Mouse (Mus musculus) kidney, postnatal 10 days (tissue): ENCODE data around the gene Olfr11.

Source experiments
- DNase-seq: peaks from one replicate; pipeline ENCODE4 v3.0.0; 2021; ENCODE audit warnings: mixed read lengths

The Olfr11 gene

DNA sequence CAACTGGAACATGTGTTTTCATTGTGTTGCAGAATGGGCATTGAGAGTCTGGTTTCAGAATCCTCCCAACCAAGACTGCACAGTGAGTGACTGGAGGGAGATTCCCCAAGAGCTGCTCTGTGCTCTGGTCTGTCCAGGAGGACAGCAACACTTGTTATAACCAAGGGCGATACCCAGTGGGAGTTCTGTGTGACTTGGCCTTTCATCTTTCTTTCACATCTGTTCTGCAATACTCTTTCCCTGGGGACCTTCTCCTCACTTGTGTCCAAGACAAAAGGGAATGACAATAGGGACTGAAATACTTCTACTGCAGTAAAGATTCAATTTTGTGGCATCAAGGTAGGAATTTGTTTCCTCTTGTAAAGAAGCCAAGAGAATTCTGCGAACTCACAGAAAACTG lies at the start of gene Olfr11:
TSS of gene Olfr11 (minus strand) at position 101 of the 400 bp plus-strand sequence.
- DNase-seq: no peak

DNA sequence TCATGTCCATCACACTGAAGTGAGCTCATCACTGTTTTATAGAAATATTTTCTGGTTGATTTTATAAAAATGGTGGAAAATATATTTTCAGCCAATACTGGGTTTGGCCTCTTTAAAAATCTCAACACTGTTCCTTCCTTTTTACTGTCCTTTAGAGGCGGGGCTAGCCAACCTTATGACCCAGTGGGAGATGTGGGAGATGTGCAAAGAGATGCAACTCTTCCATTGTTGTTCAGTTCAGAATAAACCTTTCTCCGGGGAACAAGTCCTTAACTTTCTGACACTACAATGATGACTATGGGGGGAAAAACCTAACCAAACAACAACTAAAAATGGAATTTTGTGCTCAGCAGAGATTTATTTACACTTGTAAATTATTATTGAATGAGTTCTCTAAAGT lies 35.0 kb upstream of the Olfr11 start, which contains the start of gene Olfr1360:
TSS of gene Olfr1360 (minus strand) at position 101 of the 400 bp plus-strand sequence.
- no peak for DNase-seq

DNA sequence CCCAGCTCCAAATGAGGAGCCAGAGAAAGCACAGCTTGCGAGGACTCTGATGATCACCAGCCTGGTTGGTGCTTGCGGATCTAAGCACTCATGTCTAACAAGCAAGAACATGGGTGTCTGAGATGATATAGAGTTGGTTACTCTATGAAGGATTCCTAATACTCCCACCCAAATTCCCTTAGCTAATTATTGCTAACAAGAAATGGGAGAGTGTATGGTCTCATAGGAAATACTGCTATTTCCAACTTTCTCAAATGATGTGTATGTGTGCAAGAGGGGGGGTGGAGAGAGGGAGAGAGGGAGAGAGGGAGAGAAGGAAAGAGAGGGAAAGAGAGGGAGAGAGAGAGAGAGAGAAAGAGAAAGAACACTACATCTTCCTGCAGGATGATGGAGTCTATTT lies 21.0 kb upstream of the Olfr11 start, which contains the start of gene Olfr1361:
TSS of gene Olfr1361 (minus strand) at position 101 of the 400 bp plus-strand sequence.
- no peak for DNase-seq

DNA sequence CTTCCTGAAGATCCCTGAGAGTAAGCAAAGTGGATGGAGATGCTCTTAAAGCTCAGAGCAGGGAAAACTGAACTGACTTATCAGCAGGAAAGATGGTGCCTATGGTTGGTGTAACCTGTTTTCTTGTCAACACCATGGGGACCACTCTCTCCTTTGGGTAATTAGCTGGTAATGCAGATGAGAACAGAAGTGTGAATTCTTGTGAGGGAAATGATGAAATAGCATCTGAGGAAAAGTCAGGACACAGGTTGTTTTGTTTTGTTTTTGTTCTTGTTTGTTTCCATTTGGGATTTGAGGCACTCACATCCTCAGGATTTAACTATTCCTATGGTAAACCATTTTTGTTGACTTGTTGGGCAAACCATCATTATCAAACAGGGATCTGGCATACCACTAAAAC lies 28.4 kb downstream of the Olfr11 start, which contains the start of gene Olfr1362:
TSS of gene Olfr1362 (minus strand) at position 101 of the 400 bp plus-strand sequence.
- no peak for DNase-seq

DNA sequence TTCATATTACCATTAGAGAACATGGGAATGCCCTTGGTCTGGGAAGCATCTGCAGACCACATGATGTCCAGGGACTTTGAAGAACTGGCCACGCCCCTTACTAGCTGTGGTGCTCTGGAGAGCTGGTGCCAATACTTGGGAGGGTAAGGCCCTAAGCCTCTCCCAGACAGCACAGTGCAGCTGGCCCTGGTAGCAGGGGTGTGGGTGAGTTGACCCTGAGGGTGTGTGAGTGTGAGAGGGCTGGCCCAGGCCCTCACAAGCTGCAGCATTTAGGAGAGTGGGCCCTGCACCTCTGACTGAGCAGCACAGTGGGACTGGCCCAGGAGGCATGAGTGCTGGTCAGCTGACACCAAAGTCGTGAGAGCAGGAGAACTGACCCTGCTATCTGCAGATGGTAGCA lies 50.7 kb downstream of the Olfr11 start:
- DNase-seq: no peak
